Mouse (Mus musculus) MEL (cell line): ENCODE measurements at regions not wholly inside any gene's neighbourhood (a gene's known extent, or its start where the extent isn't known, plus 50 kb on each side); places are given as distances from the start of the nearest gene placed in this dataset.

Experiments used
- CHD1 ChIP-seq: IDR thresholded peaks from 2 replicates; pipeline ENCODE4 v1.6.1; 2012; ENCODE audit warnings: low read depth, mild to moderate bottlenecking, inconsistent platforms, low read length, improper control_type of control experiment
- EP300 ChIP-seq, 2 experiments: IDR thresholded peaks; 2 replicates each; pipeline ENCODE4 v1.6.1; 2011; ENCODE audit warnings: improper control_type of control experiment in 2 of 2, low read length in 2 of 2, low read depth in 1 of 2, mild to moderate bottlenecking in 1 of 2
- GATA1 ChIP-seq: IDR thresholded peaks from 2 replicates; pipeline ENCODE4 v1.6.1; 2011; ENCODE audit warnings: low read depth, low read length, improper control_type of control experiment
- MYC ChIP-seq: IDR thresholded peaks from 2 replicates; pipeline ENCODE4 v1.6.1; 2011; ENCODE audit warnings: low read depth, mild to moderate bottlenecking, low read length, improper control_type of control experiment, moderate library complexity
- POLR2A ChIP-seq, 2 experiments: IDR thresholded peaks; 2 replicates each; pipeline ENCODE4 v1.6.1; 2011 to 2012; ENCODE audit warnings: low read length in 2 of 2, mild to moderate bottlenecking in 2 of 2, control low read depth in 1 of 2, improper control_type of control experiment in 1 of 2, low read depth in 1 of 2, moderate library complexity in 1 of 2; ENCODE audit not compliant: control insufficient read depth in 1 of 2, insufficient read depth in 1 of 2, poor library complexity in 1 of 2
- TAL1 ChIP-seq: IDR thresholded peaks from 2 replicates; pipeline ENCODE4 v1.6.1; 2012; ENCODE audit warnings: mild to moderate bottlenecking, inconsistent platforms, low read length, moderate library complexity, mixed read lengths

- TF ChIP-seq POLR2A (IDR thresholded peaks at IDR 0.05; ENCODE audit: control insufficient read depth in 1 of 2, insufficient read depth in 1 of 2, low read depth in 1 of 2, low read length in 2 of 2, poor library complexity in 1 of 2) (no peak), CHD1 (no peak), EP300 (IDR thresholded peaks at IDR 0.05; ENCODE audit: low read depth in 1 of 2, low read length in 2 of 2) (no peak), GATA1 (no peak), MYC (no peak), TAL1 (no peak)
Observed at GRCm38 (mm10) chr2:179231708-179232354, 210.4 kb upstream of the Cdh4 start.
